Mouse (Mus musculus) adrenal gland, postnatal 4 days (tissue): ENCODE data around the gene Vstm2a. TPM values are rescaled to one million over a fixed set of nuclear protein-coding genes. Genes with fewer than 3 reads are reported as not detected.

Experiments
- DNase-seq, 2 experiments: peaks; one replicate each; pipeline ENCODE4 v3.0.0; 2021 to 2022; ENCODE audit warnings: low spot score in 2 of 2, mixed read lengths in 2 of 2
- long read RNA-seq, 2 experiments: library from polyadenylated mRNA; stranded (forward); transcript quantifications; one replicate each; pipeline ENCODE4 v2.0.0; 2021
- total RNA-seq, 2 experiments: library from RNA; stranded (reverse); gene quantifications; 2 replicates each; pipeline ENCODE4 v1.2.3; 2021

The Vstm2a gene
- 1 to 10 TPM in 1 of 2 experiments, under 1 TPM in 1; 0.71 to 1.2 TPM for total RNA-seq
- long read RNA-seq, experiment 1: 0 reads
- long read RNA-seq, experiment 2: 0 reads

DNA sequence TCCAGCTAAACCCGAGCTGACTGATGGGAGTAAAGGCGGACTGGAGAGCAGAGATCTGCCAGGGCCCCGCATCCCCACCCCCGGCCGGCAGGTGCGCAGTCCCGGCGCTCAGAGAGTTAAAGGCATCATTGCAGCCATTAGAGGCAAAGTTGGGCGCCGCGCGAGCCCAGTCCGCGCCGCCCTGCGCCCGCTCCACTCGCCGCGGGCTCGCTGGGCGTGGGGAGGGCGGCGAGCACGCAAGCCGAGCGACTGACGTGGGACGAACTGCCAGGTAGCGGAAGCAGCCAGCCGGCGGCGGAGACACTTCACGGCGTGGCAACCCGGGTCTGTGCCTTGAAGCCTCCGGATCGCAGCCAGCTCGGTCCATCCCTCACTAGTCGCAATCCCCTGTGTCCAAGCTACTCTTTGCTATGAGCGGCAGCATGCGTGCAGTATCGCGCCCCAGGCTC, at the start of gene Vstm2a:
Vstm2a (plus strand) TSS at position 252 of the 449 bp plus-strand sequence.
- DNase-seq: no peak

DNA sequence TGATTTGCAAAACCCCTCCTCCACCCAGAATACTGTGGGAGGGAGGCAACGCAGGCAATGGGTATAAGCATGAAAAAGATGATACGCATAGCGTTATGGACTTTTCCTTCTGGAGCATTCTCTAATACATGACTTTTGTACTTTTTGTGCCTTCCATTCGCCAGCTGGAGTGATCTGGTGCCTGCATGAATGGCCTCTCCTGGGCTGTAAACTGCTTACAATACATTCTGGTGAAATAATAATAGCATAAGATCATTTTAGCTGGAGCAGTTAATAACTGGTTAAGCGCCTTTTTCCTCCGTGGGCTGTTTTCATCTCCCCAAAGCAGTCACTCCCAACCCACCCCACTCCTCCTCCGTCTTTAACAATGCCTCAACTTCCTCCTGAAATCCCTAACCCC, 513 bp upstream of the Vstm2a start:
- DNase-seq: no peak

DNA sequence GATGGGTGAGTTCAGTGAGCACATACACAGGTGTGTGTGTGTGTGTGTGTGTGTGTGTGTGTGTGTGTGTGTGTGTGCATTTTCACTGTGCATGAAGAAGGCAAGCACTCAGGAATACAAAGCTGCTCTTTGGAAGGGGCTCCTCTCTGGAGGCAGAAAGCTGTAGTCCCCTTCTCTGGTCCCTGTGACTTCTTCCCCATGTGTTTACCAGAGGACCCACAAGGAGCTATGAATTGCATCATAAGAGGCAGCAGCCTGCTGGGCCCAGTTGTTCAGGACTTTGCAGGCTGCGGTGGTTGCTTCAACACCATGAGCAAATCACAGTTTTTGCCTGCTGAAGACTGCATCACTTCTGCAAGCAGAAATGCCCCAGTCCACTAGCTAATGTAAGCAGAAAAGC, 776 bp downstream of the Vstm2a start:
- DNase-seq: no peak

DNA sequence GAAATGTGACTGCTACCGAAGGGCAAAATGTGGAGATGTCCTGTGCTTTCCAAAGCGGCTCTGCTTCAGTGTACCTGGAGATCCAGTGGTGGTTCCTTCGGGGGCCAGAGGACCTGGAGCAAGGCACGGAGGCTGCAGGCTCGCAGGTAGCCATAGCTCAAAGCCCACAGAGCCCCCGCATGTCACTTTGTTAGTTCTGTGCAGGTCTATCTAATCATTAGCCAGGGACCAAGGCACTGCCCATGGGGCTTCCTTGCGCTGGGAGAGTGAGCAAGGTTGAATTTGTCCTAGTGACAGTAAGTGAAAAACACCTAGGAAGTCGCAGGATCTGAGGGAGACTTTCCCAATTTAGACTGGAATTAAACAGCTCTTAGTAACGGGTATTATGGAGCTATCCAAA, 2.4 kb downstream of the Vstm2a start:
- no peak for DNase-seq

DNA sequence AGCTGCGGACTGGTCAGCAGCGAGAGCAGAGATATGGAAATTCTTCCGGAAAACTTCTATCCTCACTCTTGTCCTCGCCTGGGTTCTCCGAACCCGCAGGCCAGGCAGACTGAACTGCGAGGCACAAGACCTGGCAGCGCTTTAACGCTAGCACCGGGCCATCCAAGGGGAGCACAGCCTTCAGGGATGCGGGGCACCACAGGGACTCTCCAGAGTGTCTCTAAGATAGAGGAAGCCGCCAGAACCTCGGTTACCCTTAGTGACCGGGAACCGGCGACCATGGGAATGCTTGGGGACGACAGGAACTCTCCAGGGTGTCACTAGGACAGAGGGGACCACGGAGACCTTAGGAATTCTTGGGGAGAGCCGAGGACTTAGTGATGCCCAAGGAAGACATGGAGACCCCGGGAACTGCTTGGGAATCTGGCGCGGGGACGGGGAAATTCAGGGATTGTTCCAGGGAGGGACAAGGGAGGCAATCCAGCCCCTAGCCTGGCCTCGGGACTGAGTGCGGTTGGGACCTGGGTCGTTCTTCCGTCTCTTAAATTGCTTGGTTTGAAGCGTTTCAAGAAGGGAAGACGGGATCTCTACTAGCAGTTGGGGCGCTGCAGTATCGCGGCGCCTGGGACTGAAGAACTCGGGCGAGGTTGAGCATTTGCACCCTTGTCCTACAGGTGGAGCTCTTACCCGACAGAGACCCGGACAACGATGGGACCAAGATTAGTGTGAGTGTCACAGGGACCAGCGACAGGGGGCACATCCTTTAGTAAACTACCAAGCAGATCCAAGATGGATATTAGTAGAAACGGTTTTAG, 3.4 kb downstream of the Vstm2a start:
- DNase-seq: peak in 1 of 2 experiments; percentile 14

DNA sequence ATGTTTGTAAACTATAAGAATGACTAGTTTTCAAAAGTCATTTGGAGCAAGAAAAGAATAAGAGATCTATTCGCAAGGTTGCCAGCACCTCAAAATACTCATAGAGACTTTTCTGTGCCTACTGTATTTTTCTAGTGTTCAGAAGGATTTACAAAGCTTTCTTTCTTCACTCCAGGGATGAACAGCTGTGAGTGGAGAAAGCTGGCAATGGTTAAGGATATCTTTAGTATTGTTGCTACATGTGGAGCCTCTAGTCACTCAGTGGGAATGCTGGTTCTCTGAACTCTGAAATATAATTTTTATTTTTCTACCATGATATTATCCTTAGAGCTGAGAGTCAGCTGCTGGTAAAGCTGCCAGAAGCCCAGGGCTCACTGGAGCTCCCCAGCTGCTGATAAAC, 10.9 kb downstream of the Vstm2a start:
- no peak for DNase-seq

DNA sequence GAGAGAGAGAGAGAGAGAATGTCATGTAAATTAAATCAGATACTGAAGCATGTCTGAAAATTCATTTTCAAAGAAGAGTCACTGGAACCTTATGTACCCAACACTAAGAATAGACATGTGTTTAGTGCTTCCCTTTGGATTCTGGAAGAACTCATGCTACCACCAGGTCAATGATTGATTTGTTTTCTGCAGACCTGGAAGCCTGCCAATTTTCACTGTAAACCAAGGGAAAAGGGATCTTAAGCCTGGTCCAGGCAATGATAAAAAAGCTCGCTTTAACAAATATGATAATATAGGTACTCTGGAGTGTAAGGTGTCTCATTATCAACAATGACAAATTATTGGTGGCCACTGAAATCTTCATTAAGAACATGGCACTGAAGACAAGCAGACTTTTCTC, 32.9 kb downstream of the Vstm2a start:
- no peak for DNase-seq

DNA sequence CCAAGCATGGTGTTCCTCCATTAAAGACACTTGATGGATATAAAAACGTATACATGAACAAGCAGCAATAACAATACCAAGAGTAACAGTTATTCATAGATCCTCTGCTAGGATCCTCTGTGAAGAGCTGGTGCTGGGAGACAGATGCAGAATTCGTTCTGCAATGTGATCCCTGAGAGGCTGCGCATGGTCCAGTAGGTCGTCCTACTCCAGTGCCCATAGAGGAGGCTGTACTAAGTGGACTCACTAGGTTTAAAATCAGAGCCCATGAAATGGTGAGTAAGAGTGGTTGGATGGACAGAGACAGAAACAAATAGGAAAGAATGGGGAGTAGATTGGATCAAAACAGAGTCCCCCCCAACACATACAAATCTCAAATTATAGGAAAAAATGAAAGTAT, 35.4 kb downstream of the Vstm2a start:
- DNase-seq: no peak

DNA sequence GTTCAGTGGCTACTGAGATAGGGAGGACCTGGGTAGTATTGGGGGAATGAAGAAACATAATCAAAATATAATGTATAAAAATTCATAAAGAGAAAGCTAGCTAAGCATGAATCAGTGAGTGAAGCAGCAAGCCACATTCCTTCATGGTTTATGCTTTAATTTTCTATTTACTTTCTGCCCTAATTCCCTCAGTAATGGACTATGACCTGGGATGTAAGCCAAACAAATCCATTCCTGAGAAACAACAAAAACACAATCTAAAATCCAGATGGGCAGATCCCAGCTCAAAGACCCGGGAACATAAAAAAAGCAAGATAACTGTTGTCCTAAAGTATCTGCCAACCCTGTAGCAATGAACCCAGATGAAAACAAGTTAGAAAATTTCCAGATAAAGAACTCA, 39.0 kb downstream of the Vstm2a start:
- no peak for DNase-seq

DNA sequence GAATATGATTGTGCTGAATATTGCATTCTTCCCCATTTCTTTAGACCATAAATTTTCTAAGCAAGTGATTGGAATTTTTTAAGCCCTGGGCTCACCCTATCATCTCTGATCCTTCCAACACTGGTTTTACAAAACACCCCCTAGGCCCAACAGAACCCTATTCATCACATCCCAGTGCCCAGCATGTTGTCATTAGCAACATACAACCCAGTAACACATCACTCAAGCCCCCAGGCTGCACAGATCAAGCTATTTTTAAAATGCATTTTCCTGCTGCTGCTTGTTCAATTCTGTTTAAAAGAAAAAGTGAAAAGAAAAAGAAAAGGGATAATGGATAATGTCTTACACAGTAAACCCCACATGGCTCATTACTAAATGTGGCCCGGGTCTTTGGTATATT, 42.0 kb downstream of the Vstm2a start:
- no peak for DNase-seq

DNA sequence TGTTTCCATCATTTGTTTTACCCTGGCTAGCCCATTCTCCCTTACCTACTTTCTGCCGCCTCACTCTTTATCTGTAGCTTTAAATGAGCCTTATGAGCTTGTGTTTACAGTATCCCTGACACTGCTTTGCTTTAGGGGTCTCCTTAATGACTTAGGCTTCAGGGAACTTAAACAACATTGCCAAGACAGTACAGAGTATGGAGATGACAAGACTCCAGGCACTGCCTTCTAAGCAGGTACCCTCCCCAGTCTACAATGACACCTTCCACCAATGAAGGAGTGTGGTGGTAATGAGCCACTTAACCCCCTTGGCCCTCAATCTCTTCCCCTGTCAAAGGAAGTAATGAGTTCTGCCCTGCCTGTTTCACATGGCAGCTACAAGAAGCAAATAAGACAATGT, 42.4 kb downstream of the Vstm2a start:
- no peak for DNase-seq

DNA sequence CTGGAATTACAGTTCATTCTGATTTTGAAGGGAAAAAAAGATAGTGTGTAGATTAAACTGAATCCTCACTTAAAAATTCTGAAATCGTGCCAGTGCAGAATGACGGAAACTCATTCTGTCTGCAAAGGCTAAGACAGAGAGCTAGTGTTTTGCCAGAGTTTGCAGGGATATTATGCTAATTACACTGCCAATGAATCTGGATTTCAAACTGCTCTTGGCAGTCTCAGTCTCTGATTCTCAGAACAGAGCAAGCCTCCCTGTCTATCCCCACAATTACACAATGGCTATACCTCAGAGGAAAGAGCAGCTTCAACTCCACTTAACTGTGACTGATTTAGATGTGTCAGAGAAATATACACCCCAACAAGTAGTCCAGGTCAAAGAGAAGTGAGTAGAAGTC, 43.2 kb downstream of the Vstm2a start:
- DNase-seq: no peak

DNA sequence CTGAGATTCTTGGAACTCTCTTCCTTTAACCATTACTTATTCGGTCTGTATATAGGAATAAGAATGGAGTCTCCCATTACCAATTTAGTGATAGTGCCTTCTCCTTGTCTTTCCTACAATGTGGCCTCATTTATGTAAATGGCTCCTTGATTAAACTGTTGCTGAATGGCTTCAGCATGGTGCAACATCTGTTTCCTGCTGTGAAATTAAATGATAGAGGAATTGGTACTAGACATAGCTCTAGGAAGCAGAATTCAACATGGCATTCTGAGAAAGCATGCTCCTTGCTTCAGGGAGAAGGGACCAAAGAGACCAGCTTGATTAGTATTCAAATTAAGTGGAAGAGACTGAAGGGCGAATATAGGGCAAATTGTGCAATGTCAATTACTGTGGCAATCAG, 57.6 kb downstream of the Vstm2a start:
- DNase-seq: no peak

DNA sequence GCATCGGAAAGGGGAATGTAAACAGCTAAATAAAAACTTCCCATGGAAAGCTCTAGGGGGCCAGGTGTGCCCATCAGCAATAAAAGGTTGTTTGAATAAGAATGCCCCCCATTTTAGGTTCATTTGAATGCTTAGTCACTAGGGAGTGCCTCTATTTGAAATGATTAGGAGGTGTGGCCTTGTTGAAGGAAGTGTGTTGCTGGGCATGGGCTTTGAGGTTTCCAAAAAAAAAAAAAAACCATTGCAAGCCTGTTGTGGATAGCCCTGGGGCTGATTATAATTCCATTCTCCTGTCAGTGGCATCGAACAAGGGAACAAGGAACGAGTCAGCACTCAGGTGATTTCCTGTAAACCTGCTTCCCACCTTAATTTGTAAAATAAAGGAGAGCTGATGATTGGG, 87.7 kb downstream of the Vstm2a start:
- DNase-seq: no peak

DNA sequence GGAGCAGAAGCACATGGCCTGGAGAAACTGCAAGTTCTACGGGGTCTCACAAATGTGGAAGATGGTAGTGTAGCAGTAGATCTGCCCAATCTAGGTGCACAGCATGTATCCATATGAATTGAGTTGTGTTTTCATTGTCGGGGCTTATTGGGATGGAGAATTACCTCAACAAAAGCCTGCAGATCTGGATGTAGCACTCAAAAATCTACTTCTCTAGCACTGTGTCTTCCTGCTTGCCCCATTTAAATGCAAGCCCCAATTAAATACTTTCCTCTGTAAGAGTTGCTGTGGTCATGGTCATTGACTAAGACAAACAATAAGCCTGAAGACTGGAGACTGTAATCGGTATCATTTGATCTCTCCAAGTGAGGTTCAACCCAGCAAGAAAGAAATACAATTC, 88.2 kb downstream of the Vstm2a start:
- DNase-seq: no peak

DNA sequence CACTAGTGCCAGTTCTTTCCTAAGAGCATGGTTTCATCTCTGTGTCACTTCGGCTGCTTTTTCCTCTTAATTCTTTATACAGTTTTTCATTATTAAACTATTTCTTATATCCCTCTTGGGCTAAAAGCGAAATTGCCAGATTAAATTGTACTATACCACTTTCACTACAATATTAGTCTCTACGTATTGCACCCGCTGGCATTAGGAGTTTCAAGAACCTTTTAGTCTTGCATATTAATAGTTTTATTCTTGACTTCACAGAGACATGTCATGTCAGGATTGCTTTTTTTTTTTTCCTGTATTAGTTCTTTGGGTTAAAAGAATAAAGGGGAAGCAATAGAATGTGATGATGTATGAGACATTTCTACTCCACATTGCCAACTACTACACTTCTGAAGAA, 94.4 kb downstream of the Vstm2a start:
- no peak for DNase-seq

DNA sequence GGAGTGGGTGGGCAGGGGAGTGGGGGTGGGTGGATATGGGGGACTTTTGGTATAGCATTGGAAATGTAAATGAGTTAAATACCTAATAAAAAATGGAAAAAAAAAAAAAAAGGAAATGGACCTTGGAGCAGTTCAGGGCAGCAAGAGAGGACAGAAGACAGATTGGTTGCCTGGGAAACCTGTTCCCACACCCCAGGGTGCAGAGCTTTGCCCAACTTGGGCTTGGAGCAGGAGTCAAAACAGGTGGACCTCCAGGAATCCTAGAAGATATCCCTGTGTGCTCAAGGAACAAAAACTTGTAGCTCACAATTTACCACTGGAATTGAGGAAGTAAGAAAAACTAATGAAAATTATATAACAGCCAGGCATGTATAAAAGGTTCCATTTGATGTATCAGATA, 96.8 kb downstream of the Vstm2a start:
- no peak for DNase-seq

DNA sequence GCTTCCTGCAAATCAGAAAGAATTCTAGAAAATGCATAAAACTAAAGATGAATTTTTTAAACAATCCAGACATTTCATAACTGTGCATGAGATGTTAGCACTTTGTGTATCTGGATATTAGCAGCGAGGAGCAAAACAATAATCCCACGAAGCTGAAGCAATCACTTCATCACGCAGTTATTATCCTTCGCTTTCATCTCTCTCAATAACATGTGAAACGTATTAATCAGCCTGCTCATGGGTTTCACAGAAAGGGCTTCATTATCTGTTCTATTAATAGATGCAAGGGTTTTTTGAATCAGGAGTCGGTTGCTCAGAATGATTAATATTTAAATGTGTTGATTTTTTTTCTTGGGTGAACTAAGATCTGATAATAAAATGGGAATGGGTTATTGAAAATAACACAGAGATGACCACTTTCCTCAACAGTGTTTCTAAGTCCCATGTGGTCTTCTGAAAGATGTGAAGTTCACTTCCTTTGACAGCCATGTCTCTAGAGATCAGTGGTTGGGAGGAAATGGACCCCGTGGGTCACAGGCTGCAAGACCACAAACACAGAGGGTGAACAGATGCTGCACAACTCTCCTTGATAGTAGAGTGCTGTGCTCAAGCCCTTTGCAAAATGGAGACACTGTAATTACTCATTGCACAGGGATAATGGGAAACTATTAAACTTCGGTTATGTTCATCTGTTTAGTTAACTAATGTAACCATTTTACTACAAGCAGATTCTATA, 109.5 kb downstream of the Vstm2a start:
- DNase-seq: no peak

DNA sequence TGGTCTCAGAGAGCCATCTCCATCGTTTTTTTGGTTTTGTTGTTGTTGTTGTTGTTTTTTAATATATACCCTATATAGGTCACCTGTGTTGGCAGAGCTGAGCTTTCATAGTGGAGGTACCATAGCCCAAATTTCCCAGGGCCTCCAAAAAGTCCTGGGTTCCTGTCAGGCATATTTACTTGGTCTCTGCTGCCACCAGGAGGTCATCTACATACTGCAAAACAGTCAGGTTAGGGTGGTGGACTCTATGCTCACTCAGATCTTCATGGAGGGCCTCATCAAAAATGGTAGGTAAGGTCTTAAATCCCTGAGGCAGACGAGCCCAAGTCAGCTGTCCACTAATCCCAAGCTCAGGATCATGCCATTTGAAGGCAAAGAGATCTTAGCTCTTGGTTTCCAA, 146.1 kb downstream of the Vstm2a start:
- DNase-seq: no peak

DNA sequence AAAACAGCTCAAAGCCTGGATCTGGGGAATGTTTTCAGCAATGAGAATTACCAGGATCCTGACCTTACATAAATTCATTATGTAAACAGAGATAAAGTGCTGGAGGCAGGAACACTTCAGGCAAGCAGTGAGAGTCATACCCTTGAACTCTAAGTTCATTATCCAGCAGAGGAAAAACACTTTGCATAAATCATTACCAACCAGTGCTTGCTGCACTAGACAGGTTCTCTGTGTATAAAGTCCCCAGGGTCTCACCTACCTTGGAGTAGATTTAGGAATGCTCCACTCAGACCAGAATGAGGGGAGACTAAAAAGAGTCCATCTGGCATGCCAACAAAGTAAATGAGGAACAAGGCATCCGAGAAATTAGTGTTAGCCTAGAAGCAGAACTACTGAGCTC, 154.2 kb downstream of the Vstm2a start:
- no peak for DNase-seq

DNA sequence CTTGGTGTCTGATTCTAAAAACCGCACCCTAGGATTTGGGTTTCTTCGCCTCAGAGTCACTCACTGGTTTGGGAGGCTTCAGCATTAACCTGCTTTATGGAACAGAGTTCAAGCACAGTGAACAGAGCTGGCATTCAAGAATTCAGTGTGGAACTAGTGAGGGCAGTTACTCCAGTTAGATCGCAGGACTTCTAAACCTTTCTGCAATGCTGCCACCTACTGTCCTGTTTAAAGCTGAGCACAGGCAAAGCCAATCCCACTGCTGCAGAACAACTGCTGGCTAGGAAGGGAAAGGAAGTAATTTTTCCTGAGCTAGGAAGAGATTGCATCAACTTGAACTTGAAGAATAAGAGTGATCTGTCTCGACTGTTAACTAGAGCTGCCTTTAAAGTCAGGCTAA, 155.1 kb downstream of the Vstm2a start:
- DNase-seq: no peak

DNA sequence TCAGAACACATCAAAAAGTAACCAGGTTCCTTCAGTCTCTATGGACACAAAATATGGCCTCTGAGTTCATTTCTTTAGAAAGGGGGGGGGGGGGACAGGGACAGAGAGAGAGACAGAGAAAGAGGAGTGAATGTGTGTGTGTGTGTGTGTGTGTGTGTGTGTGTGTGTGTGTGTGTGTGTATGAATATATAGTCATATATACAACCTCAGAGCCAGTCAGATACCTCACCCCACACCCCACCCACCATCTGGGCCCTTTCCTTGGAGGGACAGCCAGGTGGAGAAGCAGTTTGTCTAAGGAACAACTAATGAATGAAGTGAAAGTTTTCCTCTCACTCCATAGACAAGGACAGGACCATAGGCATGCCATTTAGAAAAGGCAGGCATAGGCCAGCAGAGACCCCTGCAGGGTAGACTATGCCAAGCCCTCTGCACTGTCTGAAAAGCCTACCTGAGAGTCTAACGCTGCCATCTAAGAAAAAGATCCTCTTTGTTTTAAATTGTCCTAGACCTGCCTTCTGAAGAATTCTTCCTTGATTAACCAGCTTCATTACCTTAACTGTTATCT, 155.6 kb downstream of the Vstm2a start:
- no peak for DNase-seq
